Mouse (Mus musculus) G1E (cell line): Measurements from ENCODE around the gene Nme7.

Experiments
- CTCF ChIP-seq: IDR thresholded peaks from 2 replicates; pipeline ENCODE4 v1.5.1; 2012; ENCODE audit warnings: low read depth, low read length, inconsistent platforms, mixed read lengths
- GATA1 ChIP-seq: IDR thresholded peaks from 2 replicates; pipeline ENCODE4 v1.6.1; 2012; ENCODE audit warnings: borderline replicate concordance, low read length, inconsistent platforms, mixed read lengths
- TAL1 ChIP-seq: conservative IDR thresholded peaks from 2 replicates; pipeline ENCODE4 v1.6.1; 2012; ENCODE audit warnings: low read depth, low read length, inconsistent platforms, mixed read lengths

GRCm38 (mm10) chr1:164369781-164370180 lies 65.9 kb downstream of the Nme7 start:
- TF ChIP-seq GATA1 (no peak), CTCF (no peak), TAL1 (no peak)
